Mouse (Mus musculus) C2C12 (cell line): ENCODE measurements around the gene Lin7c.

Experiments used
- CEBPB ChIP-seq: IDR thresholded peaks from one replicate; pipeline ENCODE4 v1.6.1; 2011; ENCODE audit warnings: low read depth, mild to moderate bottlenecking, control low read depth, moderate library complexity
- CTCF ChIP-seq: IDR thresholded peaks from one replicate; pipeline ENCODE4 v1.5.1; 2011; ENCODE audit not compliant: control insufficient read depth, insufficient read depth, insufficient read length
- FOSL1 ChIP-seq: IDR thresholded peaks from one replicate; pipeline ENCODE4 v1.8.0; 2011; ENCODE audit warnings: mild to moderate bottlenecking, low read length; ENCODE audit not compliant: poor library complexity, insufficient read depth, severe bottlenecking
- MAX ChIP-seq: IDR thresholded peaks from one replicate; pipeline ENCODE4 v1.6.1; 2011; ENCODE audit warnings: mild to moderate bottlenecking, control low read depth
- MYOD1 ChIP-seq: IDR thresholded peaks from one replicate; pipeline ENCODE4 v1.6.1; 2011; ENCODE audit warnings: low read depth; ENCODE audit not compliant: control insufficient read depth, insufficient read length
- MYOG ChIP-seq: IDR thresholded peaks from one replicate; pipeline ENCODE4 v1.6.1; 2011; ENCODE audit not compliant: control insufficient read depth, insufficient read length; ENCODE audit errors: extremely low read depth
- USF1 ChIP-seq: IDR thresholded peaks from one replicate; pipeline ENCODE4 v1.6.1; 2011; ENCODE audit warnings: low read depth, mild to moderate bottlenecking, control low read depth, moderate library complexity

DNA sequence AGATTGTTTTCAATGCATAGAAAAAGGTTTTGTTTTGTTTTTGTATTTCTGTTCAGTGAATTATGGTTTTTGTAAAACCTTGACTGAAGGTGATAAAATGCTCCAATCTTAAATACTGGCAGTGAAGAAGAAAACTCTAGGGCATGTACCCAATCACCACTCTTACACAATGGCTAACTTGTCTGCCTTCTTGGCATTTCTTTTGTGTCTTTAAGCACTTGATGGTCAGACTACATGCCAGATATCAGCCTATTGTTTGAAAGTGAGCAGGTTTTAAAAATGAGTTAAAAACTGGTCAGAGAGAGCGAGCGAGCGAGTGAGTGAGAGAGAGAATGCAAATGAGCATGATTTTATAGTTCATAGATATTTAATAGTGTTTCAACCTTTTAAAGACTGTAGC, 33.3 kb downstream of the Lin7c start:
- no peak for TF ChIP-seq CTCF
- TF ChIP-seq MAX = no peak
- no peak for TF ChIP-seq CEBPB
- TF ChIP-seq USF1 = no peak
- no peak for TF ChIP-seq MYOG
- TF ChIP-seq FOSL1 = no peak
- TF ChIP-seq MYOD1 = no peak
